Mouse (Mus musculus): ENCODE measurements around the gene Klhl24. TPM values are rescaled to one million over a fixed set of nuclear protein-coding genes. Genes with fewer than 3 reads are reported as not detected.

Gene Klhl24
- polyA plus RNA-seq, 1 experiment from 2014 or later, result 38.8 TPM

GRCm38 (mm10) chr16:20151991-20152390, 54.6 kb downstream of the Klhl24 start:
- Histone ChIP-seq H3K4me2 (no peak overlapping the region), H3K9ac (replicated peaks) (no peak overlapping the region), H3K9me3 (replicated peaks) (no peaks in the 10 kb centered on the region), H3K36me3 (peaks cover 25% of the 10 kb centered on the region), H3K4me1 (no peaks in the 10 kb centered on the region; the same call in 1 of the 2 replicates), H3K27me3 (replicated peaks) (no peaks in the 10 kb centered on the region), H3K4me3 (replicated peaks) (no peak overlapping the region), H3K27ac (replicated peaks) (no peak overlapping the region)
- 83% methylated on average over 5 of the region's 5 CpGs for WGBS
- ATAC-seq (ENCODE audit: low FRiP score), result no peak

- Histone ChIP-seq H3K27me3 (replicated peaks) (no peaks in the 10 kb centered on the region), H3K9ac (replicated peaks) (no peak overlapping the region), H3K36me3 (peaks cover 36% of the 10 kb centered on the region), H3K4me3 (replicated peaks) (no peak overlapping the region), H3K4me2 (no peak overlapping the region), H3K27ac (replicated peaks) (no peak overlapping the region), H3K9me3 (replicated peaks) (no peaks in the 10 kb centered on the region), H3K4me1 (no peaks in the 10 kb centered on the region)
- ATAC-seq (ENCODE audit: low FRiP score), result no peak
- 77% methylated on average over 3 of the region's 3 CpGs for WGBS
These were observed 56.4 kb downstream of the Klhl24 start for GRCm38 (mm10) chr16:20153742-20154141.

DNA sequence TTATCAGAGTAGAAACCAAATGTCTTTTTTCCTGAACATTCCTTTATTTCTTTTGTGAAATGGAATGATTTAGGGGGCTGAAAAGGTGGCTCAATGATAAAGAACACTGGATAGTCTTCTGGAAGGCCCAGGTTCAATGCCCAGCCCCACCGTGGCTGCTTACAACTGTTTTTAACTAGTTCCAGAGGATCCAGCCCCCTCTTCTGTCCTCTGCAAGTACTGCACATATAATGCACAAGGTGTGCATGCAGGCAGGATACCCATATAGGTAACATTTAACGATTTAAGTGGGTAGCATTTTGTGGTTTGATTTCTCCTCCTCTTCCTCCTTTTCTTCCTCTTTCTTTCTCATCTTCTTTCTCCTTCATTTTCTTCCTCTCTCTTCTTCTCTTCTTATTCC, 62.8 kb downstream of the Klhl24 start:
- ATAC-seq (ENCODE audit: low FRiP score), result no peak
- Histone ChIP-seq H3K4me2 (no peak overlapping the region), H3K9me3 (replicated peaks) (no peaks in the 10 kb centered on the region), H3K4me1 (no peaks in the 10 kb centered on the region), H3K4me3 (replicated peaks) (no peak overlapping the region), H3K36me3 (peaks cover 81% of the 10 kb centered on the region), H3K27ac (replicated peaks) (no peak overlapping the region), H3K27me3 (replicated peaks) (no peaks in the 10 kb centered on the region), H3K9ac (replicated peaks) (no peak overlapping the region)
- 87% methylated on average over 2 of the region's 2 CpGs for WGBS

- no peak for ATAC-seq (ENCODE audit: low FRiP score)
- no peak overlapping the region for H3K4me2 ChIP-seq
- no peaks in the 10 kb centered on the region for H3K4me1 ChIP-seq
- no peak overlapping the region for H3K4me3 ChIP-seq (replicated peaks)
- no peak overlapping the region for H3K27ac ChIP-seq (replicated peaks)
- 89% methylated on average over 3 of the region's 3 CpGs for WGBS
- H3K9me3 ChIP-seq (replicated peaks), result no peaks in the 10 kb centered on the region
- peaks cover 71% of the 10 kb centered on the region for H3K36me3 ChIP-seq
- H3K27me3 ChIP-seq (replicated peaks), result no peaks in the 10 kb centered on the region
- H3K9ac ChIP-seq (replicated peaks), result no peak overlapping the region
These were observed 71.7 kb downstream of the Klhl24 start for GRCm38 (mm10) chr16:20169071-20169470.

GRCm38 (mm10) chr16:20169471-20170106, 72.2 kb downstream of the Klhl24 start:
- no peaks in the 10 kb centered on the region for H3K27me3 ChIP-seq (replicated peaks)
- no peaks in the 10 kb centered on the region for H3K9me3 ChIP-seq (replicated peaks)
- H3K4me2 ChIP-seq, result no peak overlapping the region
- no peaks in the 10 kb centered on the region for H3K4me1 ChIP-seq
- 80% methylated on average over 3 of the region's 3 CpGs for WGBS
- peaks cover 71% of the 10 kb centered on the region for H3K36me3 ChIP-seq
- no peak overlapping the region for H3K4me3 ChIP-seq (replicated peaks)
- ATAC-seq (ENCODE audit: low FRiP score), result no peak
- no peak overlapping the region for H3K27ac ChIP-seq (replicated peaks)
- H3K9ac ChIP-seq (replicated peaks), result no peak overlapping the region

Other genes with a start within 250 kb of the Klhl24 start
- 3.9 and 15.5 TPM in 2 replicates for gene Klhl6, start 114.5 kb upstream of the Klhl24 start, polyA plus RNA-seq (2015; fragmentation: Nextera tagmentation; extraction: Ambion mirVana)
- gene Yeats2, start 43.5 kb downstream of the Klhl24 start, polyA plus RNA-seq (2015; fragmentation: Nextera tagmentation; extraction: Ambion mirVana), result 18.1 and 20.0 TPM in 2 replicates
- 7.9 and 9.0 TPM in 2 replicates for gene Map6d1, start 143.8 kb downstream of the Klhl24 start, polyA plus RNA-seq (2015; fragmentation: Nextera tagmentation; extraction: Ambion mirVana)
- 69.0 and 71.3 TPM in 2 replicates for gene Parl, start 204.8 kb downstream of the Klhl24 start, polyA plus RNA-seq (2015; fragmentation: Nextera tagmentation; extraction: Ambion mirVana)
- gene Cyp2ab1, start 227.9 kb downstream of the Klhl24 start, polyA plus RNA-seq (2015; fragmentation: Nextera tagmentation; extraction: Ambion mirVana), result not detected in 2 replicates

All from neural tube, embryonic 15.5 days (tissue).